Mouse (Mus musculus) heart, embryonic 10.5 days (tissue): ENCODE measurements around the gene Cmtr2. TPM values are rescaled to one million over a fixed set of nuclear protein-coding genes. Genes with fewer than 3 reads are reported as not detected.

Experiments
- DNase-seq: peaks from one replicate; pipeline ENCODE4 v3.0.0-alpha.2; 2017; ENCODE audit warnings: low spot score
- H3K27ac ChIP-seq: fragments of 300-500 bp; sonication (generic); 2 replicates; pipeline ENCODE4 v1.5.1; 2016; ENCODE audit warnings: mild to moderate bottlenecking
- H3K27me3 ChIP-seq: fragments of 300-500 bp; sonication (generic); 2 replicates; pipeline ENCODE4 v1.6.1; 2016; ENCODE audit warnings: mild to moderate bottlenecking; ENCODE audit not compliant: poor library complexity, insufficient read depth, severe bottlenecking
- H3K36me3 ChIP-seq: fragments of 300-500 bp; sonication (generic); 2 replicates; pipeline ENCODE4 v1.6.1; 2016; ENCODE audit warnings: mild to moderate bottlenecking, moderate library complexity
- H3K4me1 ChIP-seq: fragments of 300-500 bp; sonication (generic); 2 replicates; pipeline ENCODE4 v1.6.1; 2016; ENCODE audit warnings: mild to moderate bottlenecking
- H3K4me3 ChIP-seq: fragments of 300-500 bp; sonication (generic); 2 replicates; pipeline ENCODE4 v1.5.1; 2016; ENCODE audit warnings: mild to moderate bottlenecking, moderate library complexity
- H3K9me3 ChIP-seq: fragments of 300-500 bp; sonication (generic); 2 replicates; pipeline ENCODE4 v1.6.1; 2016; ENCODE audit warnings: mild to moderate bottlenecking, moderate library complexity
- WGBS: fragments of 180-500 bp; shearing (Covaris S2); methylation state at CpG from one replicate; pipeline ENCODE4 v1.1.7; 2016; 5-methylcytosine and 5-hydroxymethylcytosine counted together
- polyA plus RNA-seq: library from polyadenylated mRNA; unstranded; fragments of >200 nt; fragmentation: Nextera tagmentation; extraction: Ambion mirVana; gene quantifications from 2 replicates; pipeline ENCODE4 v1.2.1, GENCODE M21; 2016

Cmtr2 gene
- polyA plus RNA-seq, 1 experiment from 2014 or later: 7.6 TPM

DNA sequence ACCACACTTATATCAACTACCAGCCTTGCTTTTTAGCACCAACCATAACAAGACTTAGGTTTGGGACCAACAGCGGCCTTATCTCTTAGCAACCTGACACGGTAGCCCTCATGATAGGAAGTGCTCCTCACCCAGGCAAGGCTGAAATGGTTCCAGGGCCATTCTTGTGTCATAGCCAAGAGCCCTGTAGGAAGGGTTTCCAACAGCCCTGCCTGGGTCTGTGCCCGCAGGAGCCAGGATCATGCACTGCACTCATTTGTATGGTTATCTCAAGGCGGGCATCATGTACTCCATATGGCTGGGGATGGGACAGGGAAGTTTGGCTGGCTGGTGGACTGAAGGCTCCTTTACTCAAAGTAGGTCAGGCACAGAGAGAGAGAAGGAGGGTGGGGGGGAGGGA is 55.2 kb downstream of the Cmtr2 start:
- no peak for DNase-seq
- H3K27me3 ChIP-seq: no peaks in the 10 kb centered on the region
- H3K27ac ChIP-seq: no peak overlapping the region
- WGBS: 74% methylated on average over 4 of the region's 4 CpGs
- H3K9me3 ChIP-seq: no peaks in the 10 kb centered on the region
- no peak overlapping the region for H3K4me3 ChIP-seq
- H3K36me3 ChIP-seq: no peaks in the 10 kb centered on the region
- peaks cover 14% of the 10 kb centered on the region for H3K4me1 ChIP-seq

DNA sequence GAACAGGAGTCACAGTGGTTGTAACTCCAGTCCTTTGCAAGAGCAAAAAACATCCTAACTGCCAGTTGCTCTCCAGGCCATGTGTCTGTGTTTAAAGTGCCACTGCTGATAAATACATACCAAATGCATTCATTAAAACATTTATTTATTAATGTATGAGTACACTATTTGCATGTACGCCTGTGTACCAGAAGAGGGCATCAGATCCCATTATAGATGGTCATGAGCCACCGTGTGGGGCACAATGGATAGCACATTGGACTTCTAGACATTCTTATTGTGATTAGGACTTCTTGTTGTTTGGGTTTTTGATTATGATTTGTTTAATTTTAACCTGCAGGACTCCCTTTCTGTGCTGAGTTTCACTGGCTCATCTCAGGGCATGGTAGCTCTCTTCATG is 57.9 kb downstream of the Cmtr2 start:
- Histone ChIP-seq H3K36me3 (no peaks in the 10 kb centered on the region), H3K4me1 (no peaks in the 10 kb centered on the region), H3K27me3 (no peaks in the 10 kb centered on the region), H3K4me3 (no peak overlapping the region), H3K27ac (no peak overlapping the region), H3K9me3 (no peaks in the 10 kb centered on the region)
- no peak for DNase-seq
- 66% methylated on average over 2 of the region's 2 CpGs for WGBS

Other genes with a start within 250 kb of the Cmtr2 start
- gene Tat, start 225.2 kb upstream of the Cmtr2 start, polyA plus RNA-seq: not detected in 2 replicates
- gene Chst4, start 175.9 kb upstream of the Cmtr2 start, polyA plus RNA-seq: 0.15 TPM in 1 of 2 replicates, not detected in the other
- 6.3 and 6.7 TPM in 2 replicates for gene Zfp612, start 135.9 kb upstream of the Cmtr2 start, polyA plus RNA-seq
- not detected in 2 replicates for gene Gm21964, start 114.5 kb upstream of the Cmtr2 start, polyA plus RNA-seq
- gene Gm17720, start 112.9 kb upstream of the Cmtr2 start, polyA plus RNA-seq: not detected in 2 replicates
- gene Calb2, start 47.5 kb upstream of the Cmtr2 start, polyA plus RNA-seq: 0.48 and 1.5 TPM in 2 replicates
- 0.06 and 0.14 TPM in 2 replicates for gene Hydin, start 51.3 kb downstream of the Cmtr2 start, polyA plus RNA-seq